Mouse (Mus musculus) inflammation-experienced regulatory T-cells, adult 16 weeks (primary cell): ENCODE results near the gene Olfr713. TPM values are rescaled to one million over a fixed set of nuclear protein-coding genes. Genes with fewer than 3 reads are reported as not detected.

ENCODE experiments used
- polyA plus RNA-seq: library from polyadenylated mRNA; unstranded; fragments of 100-300 nt; shearing (Covaris generic); gene quantifications from one replicate; pipeline ENCODE4 v1.2.1, GENCODE M21; 2017

The Olfr713 gene
- not detected for polyA plus RNA-seq

GRCm38 (mm10) chr7:107030874-107031273, at the start of gene Olfr713:
Gene Olfr713, plus strand, starts transcription at chr7:107031174.

GRCm38 (mm10) chr7:107005972-107006371, 25.0 kb upstream of the Olfr713 start, which contains the start of gene Olfr2:
Gene Olfr2, minus strand, starts transcription at chr7:107006072.

GRCm38 (mm10) chr7:107070681-107071080, 39.7 kb downstream of the Olfr713 start, which contains the start of gene Olfr714:
Gene Olfr714, plus strand, starts transcription at chr7:107070981.

Other genes with a start within 250 kb of the Olfr713 start
- not detected for gene Olfr699, start 238.0 kb upstream of the Olfr713 start, polyA plus RNA-seq
- not detected for gene Olfr700, start 222.3 kb upstream of the Olfr713 start, polyA plus RNA-seq
- gene Olfr701, start 217.0 kb upstream of the Olfr713 start, polyA plus RNA-seq: not detected
- gene Olfr702, start 197.3 kb upstream of the Olfr713 start, polyA plus RNA-seq: not detected
- gene Olfr703, start 187.8 kb upstream of the Olfr713 start, polyA plus RNA-seq: not detected
- gene Olfr704, start 168.0 kb upstream of the Olfr713 start, polyA plus RNA-seq: 0.07 TPM
- gene Olfr705, start 154.3 kb upstream of the Olfr713 start, polyA plus RNA-seq: not detected
- not detected for gene Olfr706, start 143.0 kb upstream of the Olfr713 start, polyA plus RNA-seq
- not detected for gene Olfr707, start 129.9 kb upstream of the Olfr713 start, polyA plus RNA-seq
- gene Olfr1532-ps1, start 123.2 kb upstream of the Olfr713 start, polyA plus RNA-seq: not detected
- not detected for gene Olfr709-ps1, start 99.0 kb upstream of the Olfr713 start, polyA plus RNA-seq
- not detected for gene Olfr710, start 82.9 kb upstream of the Olfr713 start, polyA plus RNA-seq
- gene Olfr6, start 67.2 kb upstream of the Olfr713 start, polyA plus RNA-seq: not detected
- not detected for gene Olfr711, start 55.7 kb upstream of the Olfr713 start, polyA plus RNA-seq
- not detected for gene Olfr2, start 25.1 kb upstream of the Olfr713 start, polyA plus RNA-seq
- not detected for gene Olfr714, start 39.8 kb downstream of the Olfr713 start, polyA plus RNA-seq
- gene Olfr17, start 62.0 kb downstream of the Olfr713 start, polyA plus RNA-seq: not detected
- gene Olfr715b, start 79.2 kb downstream of the Olfr713 start, polyA plus RNA-seq: not detected
- not detected for gene Olfr715, start 99.9 kb downstream of the Olfr713 start, polyA plus RNA-seq
- gene Olfr716, start 107.2 kb downstream of the Olfr713 start, polyA plus RNA-seq: not detected
- gene Nlrp14, start 135.8 kb downstream of the Olfr713 start, polyA plus RNA-seq: not detected
- gene Rbmxl2, start 178.3 kb downstream of the Olfr713 start, polyA plus RNA-seq: not detected